Mouse (Mus musculus) ES-E14 (cell line): ENCODE measurements around the gene Tmbim4.

Experiments
- CHD2 ChIP-seq: IDR thresholded peaks from 2 replicates; pipeline ENCODE4 v1.6.1; 2014; ENCODE audit warnings: mild to moderate bottlenecking, low read depth, low read length, inconsistent platforms
- HCFC1 ChIP-seq: IDR thresholded peaks from 2 replicates; pipeline ENCODE4 v1.6.1; 2012; ENCODE audit warnings: low read length, inconsistent platforms, borderline replicate concordance; ENCODE audit not compliant: insufficient read depth

- TF ChIP-seq HCFC1 (no peak), CHD2 (no peak)
Observed at GRCm38 (mm10) chr10:120193255-120193654, 8.1 kb upstream of the Tmbim4 start.
